Mouse (Mus musculus) hindbrain, postnatal 0 days (tissue): Measurements from ENCODE around the gene Gse1. TPM values are rescaled to one million over a fixed set of nuclear protein-coding genes. Genes with fewer than 3 reads are reported as not detected.

ENCODE experiments used
- ATAC-seq: fragments of 200-750 bp; cut with Nextera tagmentation; 2 replicates; pipeline ENCODE4 v1.8.0; 2017; ENCODE audit warnings: mild to moderate bottlenecking, moderate TSS enrichment, moderate library complexity
- DNase-seq: peaks from one replicate; pipeline ENCODE4 v3.0.0-alpha.2; 2015; ENCODE audit warnings: low spot score
- H3K27ac ChIP-seq: fragments of 300-500 bp; sonication (generic); 2 replicates; pipeline ENCODE4 v1.5.1; 2014; ENCODE audit warnings: mild to moderate bottlenecking
- H3K27me3 ChIP-seq: fragments of 300-500 bp; sonication (generic); 2 replicates; pipeline ENCODE4 v1.6.1; 2014; ENCODE audit warnings: low read length, mixed read lengths; ENCODE audit not compliant: insufficient read depth
- H3K36me3 ChIP-seq: fragments of 300-500 bp; sonication (generic); 2 replicates; pipeline ENCODE4 v1.6.1; 2014; ENCODE audit warnings: low read length, mixed read lengths; ENCODE audit not compliant: insufficient read depth
- H3K4me1 ChIP-seq: fragments of 300-500 bp; sonication (generic); 2 replicates; pipeline ENCODE4 v1.6.1; 2014; ENCODE audit warnings: antibody characterized with exemption, low read length, mixed read lengths; ENCODE audit not compliant: insufficient read depth
- H3K4me2 ChIP-seq: fragments of 300-500 bp; sonication (generic); 2 replicates; pipeline ENCODE4 v1.6.1; 2014; ENCODE audit warnings: low read depth, mild to moderate bottlenecking, low read length, moderate library complexity, mixed read lengths
- H3K4me3 ChIP-seq: fragments of 300-500 bp; sonication (generic); 2 replicates; pipeline ENCODE4 v1.5.1; 2014; ENCODE audit warnings: low read length
- H3K9ac ChIP-seq: fragments of 300-500 bp; sonication (generic); replicated peaks from 2 replicates; pipeline ENCODE4 v1.6.1; 2014; ENCODE audit warnings: mild to moderate bottlenecking, low read length, moderate library complexity, mixed read lengths
- H3K9me3 ChIP-seq: fragments of 300-500 bp; sonication (generic); 2 replicates; pipeline ENCODE4 v1.6.1; 2016; ENCODE audit warnings: low read length, mixed read lengths
- CTCF ChIP-seq: IDR thresholded peaks from 2 replicates; pipeline ENCODE4 v1.5.1; 2016; ENCODE audit warnings: antibody characterized with exemption, control low read depth, low read depth
- WGBS: fragments of 180-500 bp; shearing (Covaris S2); extraction: QIAGEN DNeasy Blood & Tissue Kit; methylation state at CpG from one replicate; pipeline ENCODE4 v1.1.7; 2014; 5-methylcytosine and 5-hydroxymethylcytosine counted together
- polyA plus RNA-seq: library from polyadenylated mRNA; unstranded; fragments of >200 nt; fragmentation: Nextera tagmentation; extraction: Ambion mirVana; gene quantifications from 2 replicates; pipeline ENCODE4 v1.2.1, GENCODE M21; 2015
- total RNA-seq: library from RNA; depleted of rRNA; stranded (reverse); fragments of >200 nt; gene quantifications from 2 replicates; pipeline ENCODE4 v1.2.3, GENCODE M21; 2014

Gse1 gene
- total and polyA plus RNA-seq, 2 experiments from 2014 or later = 13.4 to 48.3 TPM

GRCm38 (mm10) chr8:120368814-120369649 lies 140.8 kb downstream of the Gse1 start:
- Histone ChIP-seq H3K36me3 (no peaks in the 10 kb centered on the region), H3K4me2 (no peak overlapping the region), H3K27me3 (no peaks in the 10 kb centered on the region), H3K4me3 (no peak overlapping the region), H3K27ac (peak overlapping the region; percentile 60; the same call in 1 of the 2 replicates), H3K9ac (no peak overlapping the region), H3K4me1 (peaks cover 10% of the 10 kb centered on the region), H3K9me3 (no peaks in the 10 kb centered on the region)
- peak; percentile 64 for TF ChIP-seq CTCF
- ATAC-seq (peak; percentile 90), DNase-seq (peak; percentile 91)
- WGBS = 31% methylated on average over 10 of the region's 11 CpGs

- Histone ChIP-seq H3K36me3 (no peaks in the 10 kb centered on the region), H3K4me1 (peaks cover 17% of the 10 kb centered on the region), H3K9me3 (no peaks in the 10 kb centered on the region), H3K4me3 (no peak overlapping the region), H3K27ac (no peak overlapping the region), H3K9ac (no peak overlapping the region), H3K27me3 (no peaks in the 10 kb centered on the region), H3K4me2 (no peak overlapping the region)
- DNase-seq = no peak
- TF ChIP-seq CTCF = no peak
- no peak for ATAC-seq
- 39% methylated on average over 7 of the region's 7 CpGs for WGBS
Observed at GRCm38 (mm10) chr8:120369956-120370355, 141.7 kb downstream of the Gse1 start.

- TF ChIP-seq CTCF = peak; percentile 42; the same call in 1 of the 2 replicates
- Histone ChIP-seq H3K9me3 (no peaks in the 10 kb centered on the region), H3K4me1 (peaks cover 17% of the 10 kb centered on the region), H3K27ac (no peak overlapping the region), H3K27me3 (no peaks in the 10 kb centered on the region), H3K4me2 (no peak overlapping the region), H3K36me3 (no peaks in the 10 kb centered on the region), H3K9ac (no peak overlapping the region), H3K4me3 (no peak overlapping the region)
- WGBS = 61% methylated on average over 4 of the region's 4 CpGs
- ATAC-seq (no peak), DNase-seq (peak; percentile 42)
Observed at GRCm38 (mm10) chr8:120370461-120370860, 142.2 kb downstream of the Gse1 start.

- Histone ChIP-seq H3K4me3 (no peak overlapping the region), H3K36me3 (no peaks in the 10 kb centered on the region), H3K4me1 (peaks cover 17% of the 10 kb centered on the region), H3K9me3 (no peaks in the 10 kb centered on the region), H3K4me2 (no peak overlapping the region), H3K27ac (no peak overlapping the region), H3K27me3 (no peaks in the 10 kb centered on the region), H3K9ac (no peak overlapping the region)
- WGBS = 73% methylated on average over 5 of the region's 5 CpGs
- TF ChIP-seq CTCF = no peak
- DNase-seq = no peak
- ATAC-seq = no peak
Observed at GRCm38 (mm10) chr8:120371146-120371545, 142.9 kb downstream of the Gse1 start.

- TF ChIP-seq CTCF = no peak
- Histone ChIP-seq H3K4me1 (peaks cover 21% of the 10 kb centered on the region), H3K9ac (no peak overlapping the region), H3K27me3 (no peaks in the 10 kb centered on the region), H3K27ac (no peak overlapping the region), H3K9me3 (no peaks in the 10 kb centered on the region), H3K4me3 (no peak overlapping the region), H3K4me2 (no peak overlapping the region), H3K36me3 (no peaks in the 10 kb centered on the region)
- ATAC-seq (no peak), DNase-seq (no peak)
- 84% methylated on average over 8 of the region's 8 CpGs for WGBS
Observed at GRCm38 (mm10) chr8:120371725-120372457, 143.6 kb downstream of the Gse1 start.

GRCm38 (mm10) chr8:120372684-120373083 lies 144.4 kb downstream of the Gse1 start:
- no peak overlapping the region for H3K4me2 ChIP-seq
- no peak for TF ChIP-seq CTCF
- H3K27ac ChIP-seq = no peak overlapping the region
- WGBS = 94% methylated on average over 6 of the region's 6 CpGs
- H3K9ac ChIP-seq = no peak overlapping the region
- no peak overlapping the region for H3K4me3 ChIP-seq
- H3K9me3 ChIP-seq = no peaks in the 10 kb centered on the region
- no peak for ATAC-seq
- no peaks in the 10 kb centered on the region for H3K36me3 ChIP-seq
- no peaks in the 10 kb centered on the region for H3K27me3 ChIP-seq
- no peak for DNase-seq
- H3K4me1 ChIP-seq = peaks cover 29% of the 10 kb centered on the region
